Comparison of ENCODE assay signal across 33 mouse cellular contexts in genomic region chr16:97716567-97716966, GRCm38 (mm10). TPM values are rescaled to one million over a fixed set of nuclear protein-coding genes. Genes with fewer than 3 reads are reported as not detected.
A peak's percentile ranks its signal among the peaks of the same experiment; 100 is the strongest.
DNase-seq lines count a peak whose midpoint lies in the region; ATAC-seq and TF ChIP-seq lines count a peak whose summit lies in the region.
"Had no signal": no experiment of that assay in that cellular context is flagged by ENCODE, and none has a peak within 500 bp of the region (broad histone marks: within the 10 kb centered on the region; RNA-seq: fewer than 3 reads in every experiment).

No protein-coding gene starts in this region.

- no peak for ATAC-seq in stomach, embryonic 16.5 days (ENCODE audit: insufficient read depth, low FRiP score)
- ATAC-seq in stomach, postnatal 0 days (ENCODE audit: low FRiP score, low TSS enrichment), result no peak
- ATAC-seq in granulocyte monocyte progenitor cell, adult 5-6 weeks (replicated peaks; ENCODE audit: poor library complexity, severe bottlenecking), result peak; percentile 25; the same call in 1 of the 2 replicates
- ATAC-seq: forebrain, embryonic 14.5 days; hindbrain, embryonic 16.5 days; liver, embryonic 12.5 days; liver, postnatal 0 days had no signal

- H3K9ac ChIP-seq in stomach, embryonic 16.5 days (ENCODE audit: low read length), result no peak overlapping the region
- no peak overlapping the region for H3K9ac ChIP-seq in stomach, postnatal 0 days (ENCODE audit: low read length)
- H3K9ac ChIP-seq: embryonic facial prominence, embryonic 12.5 days; heart, embryonic 15.5 days; liver, embryonic 12.5 days; liver, postnatal 0 days; neural tube, embryonic 15.5 days; stomach, embryonic 15.5 days had no signal

- no peaks in the 10 kb centered on the region for H3K27me3 ChIP-seq in stomach, embryonic 16.5 days (ENCODE audit: control insufficient read depth, insufficient read depth, low read length)
- no peaks in the 10 kb centered on the region for H3K27me3 ChIP-seq in stomach, postnatal 0 days (ENCODE audit: control insufficient read depth, insufficient read depth, low read length)
- H3K27me3 ChIP-seq: embryonic facial prominence, embryonic 12.5 days; heart, embryonic 15.5 days; liver, embryonic 12.5 days; neural tube, embryonic 15.5 days; stomach, embryonic 15.5 days had no signal

- H3K27ac ChIP-seq in stomach, embryonic 16.5 days (ENCODE audit: low read length), result 0 out of 2 replicates have a peak overlapping the region, but pooled peaks have one; percentile 17
- no peak overlapping the region for H3K27ac ChIP-seq in stomach, postnatal 0 days (replicated peaks)
- H3K27ac ChIP-seq: embryonic facial prominence, embryonic 12.5 days; heart, embryonic 10.5 days; heart, embryonic 15.5 days; kidney, postnatal 0 days; liver, embryonic 12.5 days; macrophage; neural tube, embryonic 15.5 days had no signal

- 65% methylated on average over 6 of the region's 6 CpGs for WGBS in stomach, embryonic 16.5 days
- WGBS in stomach, postnatal 0 days, result 63% methylated on average over 6 of the region's 6 CpGs

- H3K4me1 ChIP-seq in stomach, embryonic 16.5 days (ENCODE audit: control insufficient read depth, insufficient read depth, low read length), result no peaks in the 10 kb centered on the region
- no peaks in the 10 kb centered on the region for H3K4me1 ChIP-seq in stomach, postnatal 0 days (replicated peaks; ENCODE audit: control insufficient read depth, insufficient read depth)
- H3K4me1 ChIP-seq: embryonic facial prominence, embryonic 12.5 days; heart, embryonic 15.5 days; liver, embryonic 12.5 days; neural tube, embryonic 15.5 days had no signal

- H3K36me3 ChIP-seq in stomach, embryonic 16.5 days (ENCODE audit: control insufficient read depth, insufficient read depth, low read length), result no peaks in the 10 kb centered on the region
- no peaks in the 10 kb centered on the region for H3K36me3 ChIP-seq in stomach, postnatal 0 days (ENCODE audit: control insufficient read depth, insufficient read depth, low read length)
- H3K36me3 ChIP-seq: embryonic facial prominence, embryonic 12.5 days; heart, embryonic 10.5 days; heart, embryonic 15.5 days; liver, embryonic 12.5 days; neural tube, embryonic 15.5 days; stomach, embryonic 15.5 days had no signal

- H3K4me2 ChIP-seq in stomach, embryonic 16.5 days (ENCODE audit: low read depth, low read length), result no peak overlapping the region
- no peak overlapping the region for H3K4me2 ChIP-seq in stomach, postnatal 0 days (replicated peaks; ENCODE audit: low read depth)
- H3K4me2 ChIP-seq: embryonic facial prominence, embryonic 12.5 days; heart, embryonic 15.5 days; liver, embryonic 12.5 days; neural tube, embryonic 15.5 days; stomach, embryonic 15.5 days had no signal

- TF ChIP-seq CTCF in stomach, postnatal 0 days (IDR thresholded peaks at IDR 0.05; ENCODE audit: low read depth), result no peak

- no peak for TF ChIP-seq EP300 in stomach, postnatal 0 days (optimal IDR thresholded peaks at IDR 0.05)

- no peak for DNase-seq in stomach, postnatal 0 days (ENCODE audit: low spot score)
- peak; percentile 88 for DNase-seq in Muller cell, postnatal 12 days (ENCODE audit: inconsistent ontology term)
- DNase-seq in B cell, adult 2 months, result no peak
- DNase-seq in cerebellum, postnatal 36 days, result no peak
- no peak for DNase-seq in ovary, postnatal 36 days (ENCODE audit: low spot score)
- DNase-seq: adrenal gland, postnatal 10 days; cerebellum, adult 8-10 months; cerebellum, postnatal 25 days; embryo, embryonic 11 days; gastrocnemius, postnatal 14 days; heart, adult 11 months; kidney, adult 18-20 months; layer of hippocampus, postnatal 36 days; left cerebral cortex, postnatal 4 days; liver, postnatal 0 days; midbrain, embryonic 14.5 days; right cerebral cortex, adult 18-20 months; thymus, adult 18-20 months; thymus, postnatal 25 days had no signal

- H3K9me3 ChIP-seq in stomach, embryonic 16.5 days (replicated peaks; ENCODE audit: control insufficient read depth, low read length), result no peaks in the 10 kb centered on the region
- H3K9me3 ChIP-seq in stomach, postnatal 0 days (ENCODE audit: control insufficient read depth, low read length), result no peaks in the 10 kb centered on the region
- H3K9me3 ChIP-seq: embryonic facial prominence, embryonic 12.5 days; heart, embryonic 10.5 days; heart, embryonic 15.5 days; liver, embryonic 12.5 days; neural tube, embryonic 15.5 days; stomach, embryonic 15.5 days had no signal

- no peak overlapping the region for H3K4me3 ChIP-seq in stomach, embryonic 16.5 days (replicated peaks; ENCODE audit: low read length)
- no peak overlapping the region for H3K4me3 ChIP-seq in stomach, postnatal 0 days (ENCODE audit: low read depth, low read length)
- H3K4me3 ChIP-seq: embryonic facial prominence, embryonic 12.5 days; erythroblast, embryonic 14.5 days; heart, embryonic 10.5 days; heart, embryonic 15.5 days; liver, embryonic 12.5 days; neural tube, embryonic 15.5 days; stomach, embryonic 15.5 days had no signal

RNA-seq across cellular contexts. Expression of gene Ripk4, which starts 47.0 kb away (rescaled TPM):
- polyA plus RNA-seq in stomach, embryonic 16.5 days (2015; fragmentation: Nextera tagmentation; extraction: Ambion mirVana), result 31.2 and 42.7 TPM in 2 replicates
- polyA plus RNA-seq in stomach, postnatal 0 days (2015; fragmentation: Nextera tagmentation; extraction: Ambion mirVana), result 20.4 and 24.1 TPM in 2 replicates
- total RNA-seq in granulocyte monocyte progenitor cell, adult 5-6 weeks (2014; fragmentation: Nextera tagmentation), result not detected in 2 replicates
- not detected in 2 replicates for total RNA-seq in granulocyte monocyte progenitor cell, adult 5-6 weeks (2017)
- total RNA-seq: gastrocnemius, postnatal 14 days; monocyte, adult 5-6 weeks had no signal
- polyA plus RNA-seq: erythroblast, embryonic 14.5 days; macrophage had no signal
